Mouse (Mus musculus) adrenal gland, postnatal 25 days (tissue): ENCODE measurements around the gene Rgs3. TPM values are rescaled to one million over a fixed set of nuclear protein-coding genes. Genes with fewer than 3 reads are reported as not detected.
A peak's percentile ranks its signal among the peaks of the same experiment; 100 is the strongest.

Experiments used
- DNase-seq: peaks from one replicate; pipeline ENCODE4 v3.0.0; 2021; ENCODE audit warnings: mixed read lengths
- total RNA-seq: library from RNA; stranded (reverse); gene quantifications from 2 replicates; pipeline ENCODE4 v1.2.3, GENCODE M21; 2021

Rgs3 gene
- total RNA-seq, 1 experiment from 2014 or later, result 31.5 TPM

DNA sequence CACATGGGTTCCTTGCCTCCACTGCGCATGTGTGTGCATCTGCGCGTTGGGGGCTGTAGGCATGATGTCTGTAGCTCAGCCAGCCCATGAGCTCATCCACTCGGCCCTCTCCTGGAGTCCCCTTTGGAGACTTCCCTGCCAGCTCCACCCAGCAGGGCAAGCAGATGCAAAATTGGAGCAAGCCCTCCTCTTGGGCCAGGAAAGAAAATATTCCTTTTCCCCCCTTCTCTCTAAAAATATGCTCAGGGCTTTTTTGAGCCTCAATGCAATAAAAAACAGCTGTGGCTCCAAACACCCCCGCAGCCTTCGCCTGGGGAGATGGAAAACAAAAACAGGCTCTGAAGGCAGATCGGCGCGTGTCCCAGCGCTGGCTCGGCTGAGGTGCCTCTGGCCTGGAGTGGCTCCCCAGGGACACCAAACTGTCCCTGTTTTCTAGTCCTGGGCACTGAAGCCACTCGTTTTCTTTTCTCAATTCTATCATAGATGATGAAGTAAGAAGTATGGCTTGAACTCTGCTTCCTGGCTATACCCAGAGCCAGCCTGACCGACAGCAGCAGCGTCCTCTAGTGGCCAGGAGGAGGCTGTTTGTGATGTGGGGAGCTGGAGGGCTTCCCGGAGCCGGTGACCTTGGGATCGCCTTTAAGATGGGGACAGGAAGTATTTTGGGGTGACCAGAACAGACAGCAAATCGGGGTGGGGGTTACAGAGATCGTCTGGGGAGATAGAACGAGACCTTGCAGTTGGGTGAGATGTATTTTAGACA, 168.1 kb downstream of the Rgs3 start:
- DNase-seq, result peak; percentile 41

DNA sequence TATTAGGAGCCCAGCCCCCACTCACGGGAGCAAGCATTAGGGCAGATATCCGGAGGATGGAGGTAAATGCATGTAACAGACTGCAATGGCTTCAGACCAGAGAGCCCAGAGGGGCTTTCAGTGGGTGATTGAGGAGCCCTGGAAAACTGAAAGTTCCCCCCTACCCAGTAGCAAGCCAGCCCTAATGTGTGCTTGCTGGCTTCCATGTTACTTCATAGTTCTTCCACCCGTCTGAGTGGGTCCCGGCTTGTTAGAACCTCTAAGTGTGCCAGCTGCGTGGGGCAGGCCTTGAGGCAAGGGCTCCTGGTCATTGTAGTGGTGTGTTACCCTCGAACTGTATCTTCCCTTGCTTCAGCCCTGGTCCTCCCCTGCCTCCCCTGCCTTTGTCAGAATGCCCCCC, 168.8 kb downstream of the Rgs3 start:
- DNase-seq, result no peak

DNA sequence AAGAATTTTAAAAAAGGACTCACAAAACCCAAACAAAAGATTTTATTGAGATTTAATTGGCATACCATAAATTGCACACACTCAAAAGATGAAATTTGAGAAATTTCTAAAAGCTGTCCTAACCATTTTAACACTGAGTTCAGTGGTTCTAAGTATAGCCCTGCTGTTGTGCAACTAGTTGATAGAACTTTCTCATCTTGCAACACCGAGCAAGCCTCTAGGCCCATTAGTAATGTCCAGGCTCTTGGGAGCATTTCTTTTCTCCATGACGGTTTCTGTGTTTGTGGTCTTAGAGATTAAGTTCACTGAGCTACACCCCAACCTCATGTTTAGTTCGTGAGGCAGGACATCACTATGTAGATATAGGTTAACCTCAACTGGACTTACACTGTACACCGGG, 169.5 kb downstream of the Rgs3 start:
- DNase-seq, result no peak

DNA sequence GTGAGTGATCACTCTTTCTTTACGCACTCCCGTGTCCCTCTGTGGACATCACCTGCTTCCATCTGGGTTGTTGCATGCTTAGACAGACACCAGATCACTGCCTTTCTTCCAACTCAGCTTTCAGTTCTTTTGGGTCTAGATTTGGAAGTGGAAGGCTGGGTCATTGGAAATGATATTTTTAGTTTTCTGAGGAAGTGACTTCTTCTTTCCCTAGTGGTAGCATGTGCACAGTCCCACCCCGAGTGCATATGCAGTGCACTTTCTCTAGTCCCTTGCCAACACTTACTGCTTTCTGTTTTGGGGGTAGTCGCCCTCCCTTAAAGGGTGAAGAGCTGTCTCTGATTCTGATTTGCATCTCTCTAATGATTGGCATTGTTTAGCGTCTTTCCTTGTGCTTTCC, 170.3 kb downstream of the Rgs3 start:
- no peak for DNase-seq

DNA sequence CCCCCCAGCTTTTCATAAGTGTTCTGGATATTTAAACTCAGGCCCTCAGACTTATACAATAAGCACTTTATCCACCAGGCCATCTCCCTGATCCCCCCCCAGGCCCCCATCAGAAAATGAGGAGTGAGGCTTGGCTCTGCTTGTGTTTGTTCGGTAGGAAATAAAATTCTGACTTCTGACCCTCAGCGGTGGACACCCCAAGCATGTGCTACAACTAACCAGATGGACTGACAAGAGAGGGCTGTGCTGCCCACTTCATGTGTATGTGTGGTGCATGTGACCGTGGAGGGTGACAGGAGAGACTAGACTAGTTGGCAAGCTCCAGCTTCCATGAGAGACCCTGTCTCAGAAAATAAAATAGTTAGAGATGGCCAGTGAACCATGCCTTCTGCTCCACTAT, 171.2 kb downstream of the Rgs3 start:
- no peak for DNase-seq

DNA sequence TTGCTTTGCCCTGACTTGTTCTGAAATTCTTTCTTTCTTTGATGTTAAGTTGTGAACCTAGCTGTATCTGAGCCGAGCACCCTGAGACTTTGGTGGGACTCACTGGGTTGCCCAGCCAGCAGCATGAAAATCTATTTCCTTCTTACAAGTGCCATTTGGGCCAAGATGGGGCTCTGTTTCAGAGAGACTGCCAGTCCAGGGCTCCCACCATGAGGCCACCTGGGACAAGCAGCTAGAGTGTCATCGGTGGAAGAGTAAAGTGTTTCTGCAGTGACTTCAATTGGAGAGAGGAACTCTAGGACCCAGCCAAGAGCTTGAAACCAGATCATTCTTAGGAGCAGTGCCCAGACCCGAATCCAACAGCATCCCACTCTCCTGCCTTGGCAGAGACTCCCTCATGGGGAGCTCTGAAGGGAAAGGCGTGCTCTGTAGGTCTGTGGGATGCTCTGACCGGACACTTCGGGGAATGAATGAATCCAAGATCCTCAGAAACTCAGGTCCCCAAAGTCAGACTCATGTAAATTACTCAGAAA, 171.9 kb downstream of the Rgs3 start:
- DNase-seq, result no peak

DNA sequence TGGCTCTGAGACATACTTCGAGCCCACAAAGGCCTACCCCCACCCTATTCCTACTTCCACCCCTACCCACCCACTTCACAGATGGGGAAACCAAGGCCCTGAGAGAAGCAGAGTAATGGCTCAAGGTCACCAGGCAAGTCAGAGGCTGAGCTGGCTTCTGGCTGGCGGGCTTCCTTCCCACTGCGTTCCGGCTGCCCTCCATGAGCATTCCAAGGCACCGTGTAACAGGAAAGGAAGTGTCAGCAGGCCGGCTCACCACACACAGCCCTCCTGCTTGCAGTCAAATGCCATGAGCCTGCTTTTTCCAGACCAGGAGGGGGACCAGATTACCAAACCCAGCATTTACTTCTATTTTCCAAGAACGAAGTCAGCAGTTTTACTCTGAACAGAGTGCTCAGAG, 172.4 kb downstream of the Rgs3 start:
- DNase-seq, result no peak

DNA sequence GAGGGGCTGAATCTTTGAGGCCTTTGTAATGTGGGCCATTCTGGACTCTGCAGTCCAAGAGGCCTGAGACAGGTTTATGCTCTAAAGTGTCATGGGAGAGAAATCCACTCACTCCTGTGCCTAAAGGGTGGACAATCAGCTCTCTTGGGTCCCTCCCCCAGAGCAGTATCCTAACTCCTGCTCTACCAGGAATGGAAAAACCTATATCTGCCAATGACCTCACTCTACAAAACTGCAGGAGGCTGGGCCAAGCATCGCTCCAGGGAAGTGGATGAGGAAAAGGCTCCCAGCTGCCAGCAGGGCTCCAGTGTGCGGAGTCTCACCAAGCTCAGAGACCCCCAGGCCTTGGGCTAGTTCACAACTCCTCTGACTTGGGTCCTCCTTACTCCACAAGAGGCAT, 173.2 kb downstream of the Rgs3 start:
- no peak for DNase-seq

DNA sequence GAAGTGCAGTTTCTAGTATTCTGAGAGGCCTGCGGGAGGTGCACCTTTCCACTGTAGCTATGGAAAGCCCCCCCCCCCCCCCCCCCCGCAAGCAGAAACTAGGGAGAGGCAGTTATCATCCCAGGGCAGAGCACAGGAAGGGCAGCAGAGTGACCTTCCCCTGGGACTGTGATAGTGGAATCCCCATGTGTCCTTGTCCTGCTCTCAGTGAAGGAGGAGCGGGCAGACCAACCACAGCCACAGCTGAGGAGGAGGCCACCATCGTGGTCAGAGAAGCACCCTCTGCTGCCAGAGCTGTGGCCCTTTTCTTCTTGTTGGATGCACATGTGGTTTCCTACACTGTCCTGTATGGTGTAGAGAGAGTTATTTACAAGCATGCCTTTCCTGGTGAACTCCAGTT, 174.3 kb downstream of the Rgs3 start:
- DNase-seq, result no peak

DNA sequence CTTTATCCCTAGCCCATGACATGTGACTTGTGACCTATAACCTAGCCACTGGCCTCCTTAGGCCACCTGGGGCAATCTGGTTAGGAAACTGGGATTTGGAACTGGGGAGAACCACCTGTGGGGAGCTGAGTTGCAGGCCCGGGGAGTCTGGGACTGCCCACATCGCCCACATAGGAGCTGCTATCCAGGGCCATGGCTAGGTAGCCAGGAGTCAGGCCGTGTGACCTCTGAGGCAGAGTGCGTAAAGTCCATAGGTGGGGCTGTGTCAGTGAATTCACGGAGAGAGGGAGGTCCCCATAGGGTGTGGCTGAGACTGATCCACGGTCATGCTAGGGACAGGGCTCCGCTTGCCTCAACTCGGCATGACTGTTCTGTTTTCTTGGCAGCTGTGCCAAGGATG, 175.6 kb downstream of the Rgs3 start:
- DNase-seq, result no peak

DNA sequence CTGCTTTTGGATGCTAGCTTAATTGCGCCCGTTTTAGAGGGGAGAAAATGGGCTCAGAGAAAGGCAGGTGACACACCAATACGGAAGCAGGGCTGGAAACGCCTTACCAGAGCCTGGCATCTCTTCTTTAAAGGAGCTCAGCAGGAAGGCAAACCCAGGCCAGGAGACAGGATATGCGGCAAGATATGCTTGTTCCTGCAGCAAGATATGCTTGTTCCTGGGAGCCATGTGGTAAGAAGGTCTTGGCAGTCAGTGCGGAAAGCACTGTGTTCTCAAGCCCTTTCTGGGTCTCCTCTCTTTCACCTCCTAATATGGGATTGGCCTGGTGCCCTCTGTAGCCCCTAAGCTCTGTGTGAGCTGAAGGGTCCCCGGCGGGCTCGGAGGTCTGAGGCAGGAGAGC, 176.2 kb downstream of the Rgs3 start:
- DNase-seq, result no peak

DNA sequence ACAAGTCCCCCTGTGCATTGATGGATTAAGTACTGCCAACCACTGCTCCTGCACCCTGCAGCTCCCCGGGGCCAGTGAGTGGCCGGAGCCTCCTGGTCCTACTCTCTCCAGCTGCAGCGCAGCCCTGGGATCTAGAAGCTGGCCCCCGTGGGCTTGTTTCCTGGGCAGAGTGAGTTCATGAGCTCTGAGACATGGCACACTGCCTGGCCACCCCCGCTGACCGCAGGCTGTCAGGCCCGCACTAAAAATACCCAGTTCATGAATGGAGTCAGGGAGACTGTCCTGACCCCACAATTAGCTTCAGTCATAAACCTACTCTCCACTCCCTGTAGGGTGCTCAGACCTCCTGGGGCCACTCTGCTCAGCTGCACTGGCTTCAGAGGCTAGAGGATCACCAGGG, 176.8 kb downstream of the Rgs3 start:
- DNase-seq, result no peak

DNA sequence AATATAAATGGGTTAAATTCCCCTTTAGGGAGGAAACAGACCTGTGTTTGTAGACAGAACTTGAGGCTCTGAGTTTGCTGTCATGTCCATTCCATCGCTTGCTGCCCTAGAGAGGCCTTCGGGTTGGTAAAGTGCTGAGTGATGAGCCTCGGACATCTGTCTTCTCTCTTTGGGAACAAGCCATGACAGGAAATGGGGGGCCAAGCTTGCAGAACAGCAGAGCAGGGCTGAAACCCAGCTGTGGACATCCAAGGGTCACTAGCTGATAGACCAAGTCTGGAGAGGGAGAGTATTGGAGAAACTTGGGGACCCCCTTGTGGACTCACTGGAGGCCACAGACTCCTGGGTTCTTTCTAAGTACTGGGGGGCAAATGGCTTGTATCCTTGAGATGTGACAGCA, 177.3 kb downstream of the Rgs3 start:
- no peak for DNase-seq

DNA sequence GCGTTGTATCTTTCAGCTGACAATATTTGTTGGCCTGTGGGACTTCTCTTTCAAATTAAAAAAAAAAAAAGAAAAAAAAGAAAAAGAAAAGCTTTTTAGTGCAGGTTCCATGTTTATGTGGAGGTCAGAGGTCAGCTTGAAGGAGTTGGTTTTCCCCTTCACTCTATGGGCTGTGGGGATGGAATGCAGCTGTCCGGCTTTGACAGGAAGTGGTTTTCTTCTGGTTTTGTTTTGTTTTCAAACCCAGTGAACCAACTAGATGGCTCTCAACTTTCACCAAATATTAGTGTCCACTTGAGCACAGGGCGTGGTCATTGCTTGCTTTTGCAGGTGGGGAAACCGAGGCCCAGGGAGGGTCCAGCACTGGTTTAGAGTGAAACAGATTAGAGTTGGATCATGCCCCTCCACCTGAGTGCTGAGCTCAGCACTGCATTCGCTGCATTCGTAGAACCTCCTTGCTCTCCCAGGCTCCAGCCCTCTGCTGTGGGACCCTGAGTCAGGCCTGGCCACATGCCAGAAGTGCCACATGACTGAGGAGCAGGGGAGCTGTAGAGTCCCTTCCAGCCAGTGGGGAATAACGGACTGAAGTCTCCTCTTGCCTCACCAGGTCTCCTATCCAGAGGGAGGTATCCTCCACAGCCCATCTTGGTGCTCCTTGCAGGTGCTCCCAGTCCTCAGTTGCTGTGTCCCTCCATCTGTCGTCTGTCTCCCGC, 178.5 kb downstream of the Rgs3 start:
- peak; percentile 75 for DNase-seq

DNA sequence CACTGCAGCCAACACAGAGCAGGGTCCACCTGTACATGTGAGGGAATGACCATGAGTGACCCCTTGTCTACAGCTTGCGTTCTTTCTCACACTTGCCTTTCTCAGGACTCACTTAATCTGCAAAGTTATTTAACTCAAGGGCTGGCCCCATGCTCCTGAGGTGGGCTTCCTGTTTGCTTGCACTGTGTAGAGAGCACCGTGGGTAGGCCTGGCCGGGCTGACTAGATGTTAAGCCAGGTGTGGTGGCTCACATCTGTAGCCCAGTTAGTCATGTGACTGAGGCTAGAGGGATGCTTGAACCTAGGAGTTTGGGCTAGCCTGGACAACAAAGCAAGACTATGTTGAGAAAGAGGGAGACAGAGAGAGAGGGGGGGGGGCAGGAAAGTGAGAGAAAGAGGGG, 179.3 kb downstream of the Rgs3 start:
- no peak for DNase-seq

DNA sequence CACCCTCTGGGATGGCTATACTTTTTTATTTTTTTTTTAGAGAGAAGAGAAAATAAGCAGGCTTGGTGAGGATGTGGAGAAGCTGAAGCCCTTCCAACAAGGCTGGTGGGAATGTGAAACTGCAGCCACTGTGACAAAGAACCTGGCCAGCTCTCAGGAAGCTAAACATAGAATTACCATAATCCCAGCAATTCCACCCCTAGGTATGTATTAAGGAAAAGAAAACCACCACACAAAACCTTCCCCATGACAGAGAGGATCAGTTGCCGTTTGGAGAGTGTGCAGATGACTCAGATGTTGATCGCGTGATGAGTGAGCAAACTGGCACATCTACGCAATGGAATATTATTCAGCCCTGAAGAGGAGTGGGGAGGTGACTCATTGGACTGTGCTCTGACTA, 179.9 kb downstream of the Rgs3 start:
- no peak for DNase-seq

DNA sequence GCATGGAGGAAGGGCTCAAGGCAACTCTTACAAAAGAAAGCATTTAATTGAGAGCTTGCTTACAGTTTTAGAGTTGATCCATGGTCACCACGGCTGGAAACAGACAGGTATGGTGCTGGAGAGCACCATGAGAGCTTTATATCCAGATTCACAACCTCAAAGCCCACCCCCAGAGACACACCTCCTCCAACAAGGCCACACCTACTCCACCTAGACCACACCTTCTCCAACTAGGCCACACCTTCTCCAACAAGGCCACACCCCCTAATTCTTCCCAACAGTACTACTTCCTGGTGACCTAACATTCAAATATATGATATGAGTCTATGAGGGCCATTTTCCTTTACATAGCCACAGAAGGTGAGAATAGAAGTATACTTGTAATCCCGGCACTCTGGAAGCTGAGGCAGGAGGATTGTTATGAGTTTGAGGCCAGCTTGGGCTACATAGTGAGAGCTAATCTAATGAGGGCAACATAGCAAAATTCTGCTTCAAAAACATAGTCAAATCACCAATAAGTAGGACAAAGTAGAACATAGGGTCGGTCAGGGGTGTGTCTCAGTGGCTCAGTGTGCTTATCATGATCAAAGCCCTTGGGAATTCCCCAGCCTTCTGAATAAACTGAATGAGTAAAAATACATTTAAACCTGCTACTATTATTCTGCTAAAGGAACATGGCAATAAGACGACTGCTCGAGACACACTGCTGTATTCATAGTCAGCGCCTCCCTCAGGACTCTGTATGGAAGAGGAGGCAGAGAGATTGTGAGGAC, 180.8 kb downstream of the Rgs3 start:
- no peak for DNase-seq

DNA sequence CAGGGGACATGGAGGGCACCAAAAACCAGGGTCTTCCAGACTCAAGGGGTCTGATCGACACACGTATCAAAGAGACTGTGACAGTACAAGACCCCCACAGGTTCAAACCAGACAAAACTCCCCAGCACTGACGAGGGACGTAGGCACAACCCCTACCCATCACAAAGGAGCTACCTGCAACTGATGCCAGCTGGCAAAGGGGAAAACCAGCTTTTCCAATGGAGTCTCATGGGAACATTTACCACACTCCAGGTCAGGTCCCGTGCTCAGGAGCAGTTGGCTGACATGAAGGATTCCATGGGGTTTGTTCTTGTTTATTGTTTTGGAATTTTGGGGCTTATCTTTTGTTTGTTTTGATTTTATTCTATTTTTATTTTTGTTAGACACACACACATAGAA, 181.4 kb downstream of the Rgs3 start:
- no peak for DNase-seq

DNA sequence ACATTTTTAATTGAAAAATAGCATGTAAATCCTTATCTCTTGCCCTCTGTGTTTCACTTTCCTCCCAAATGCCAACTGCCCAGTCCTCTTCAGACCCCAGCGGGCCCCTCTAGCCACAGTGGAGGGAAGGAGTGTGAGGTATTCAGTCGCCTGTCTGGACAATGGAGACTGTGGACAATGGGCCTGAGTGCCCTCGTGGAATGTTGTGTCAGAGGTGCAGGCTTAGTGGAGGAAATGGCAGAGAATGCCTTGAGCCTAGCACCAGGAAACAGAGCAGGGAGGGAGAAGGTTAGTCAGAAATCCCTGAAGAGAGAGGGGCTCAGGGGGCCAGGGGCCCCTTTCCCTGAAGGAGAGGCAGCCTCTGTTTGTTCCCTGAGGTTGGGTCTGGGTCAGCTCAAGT, 182.0 kb downstream of the Rgs3 start:
- DNase-seq, result no peak

DNA sequence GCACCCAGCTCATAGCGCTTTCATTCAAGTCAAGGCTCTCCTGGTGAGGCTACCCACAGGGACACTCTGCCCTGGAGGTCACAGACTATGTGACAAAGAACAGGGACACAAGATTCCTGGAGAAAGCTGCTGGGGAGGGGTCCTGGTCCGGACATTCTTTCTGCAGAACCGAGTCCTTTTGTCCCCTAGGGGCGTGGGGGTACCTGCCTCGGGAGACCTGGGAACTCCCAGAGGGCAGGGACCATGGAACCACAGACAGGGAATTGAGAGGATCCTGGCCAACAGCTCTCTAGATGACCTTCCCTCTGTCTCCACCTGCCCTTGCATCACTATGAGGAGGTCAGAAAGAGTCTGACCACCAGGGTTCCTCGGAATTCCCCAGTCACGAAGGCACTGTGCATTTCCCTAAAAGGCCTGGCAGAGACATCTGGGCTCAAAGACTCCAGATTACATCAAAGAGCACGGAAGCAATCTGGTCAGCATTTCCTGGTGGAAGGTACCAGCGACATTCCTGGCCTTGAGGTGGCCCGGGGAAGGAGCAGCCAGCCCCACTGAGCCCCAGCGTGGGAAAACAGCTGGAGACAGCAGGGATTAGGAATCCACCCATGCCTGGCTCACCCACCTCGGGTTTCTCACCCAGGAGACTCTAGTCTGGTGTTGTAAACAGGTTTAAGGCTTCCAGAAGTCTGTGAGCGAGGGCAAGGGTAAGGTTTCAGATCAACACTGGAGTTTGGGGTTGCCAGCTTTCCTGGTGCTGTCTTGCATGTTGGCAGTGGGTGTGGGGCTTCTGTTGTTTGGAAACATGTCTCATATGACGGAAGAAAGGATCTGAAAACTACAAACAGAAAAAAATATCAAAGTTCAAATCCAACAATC, 183.5 kb downstream of the Rgs3 start:
- DNase-seq, result no peak

DNA sequence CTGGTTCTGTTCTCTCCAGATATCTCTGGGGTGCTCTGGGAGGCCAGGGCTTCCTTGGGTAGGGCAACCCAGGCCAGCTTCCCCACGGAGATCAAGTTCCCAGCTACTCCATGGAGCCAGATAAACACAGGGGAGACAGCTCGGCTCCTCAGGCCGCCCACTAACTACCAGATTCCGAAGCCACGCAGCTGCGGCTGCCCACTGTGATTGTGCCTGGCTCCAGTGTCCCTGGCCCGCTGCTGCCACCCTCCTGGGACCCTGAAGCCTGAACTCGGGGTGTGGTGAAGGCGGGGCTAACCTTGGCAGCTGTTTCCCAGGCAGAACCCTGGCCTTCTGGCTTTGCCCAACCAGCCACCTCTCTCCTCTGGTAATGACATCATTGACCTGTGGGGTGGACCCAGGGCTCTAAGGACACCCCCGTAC, 184.9 kb downstream of the Rgs3 start:
- peak; percentile 64 for DNase-seq
